Mouse (Mus musculus) C2C12 (cell line): Measurements from ENCODE around the gene Nkapl. TPM values are rescaled to one million over a fixed set of nuclear protein-coding genes. Genes with fewer than 3 reads are reported as not detected.

Experiments
- H3K27me3 ChIP-seq: one replicate; pipeline ENCODE4 v1.6.1; 2011; ENCODE audit not compliant: control insufficient read depth, insufficient read depth, insufficient read length
- H3K36me3 ChIP-seq: one replicate; pipeline ENCODE4 v1.6.1; 2011; ENCODE audit not compliant: control insufficient read depth, insufficient read depth
- H3K4me3 ChIP-seq: one replicate; pipeline ENCODE4 v1.5.1; 2011; ENCODE audit warnings: mild to moderate bottlenecking, control low read depth; ENCODE audit not compliant: poor library complexity, insufficient read depth, severe bottlenecking
- H3K79me2 ChIP-seq: one replicate; pipeline ENCODE4 v1.6.1; 2011; ENCODE audit not compliant: control insufficient read depth, insufficient read depth
- H3K79me3 ChIP-seq: one replicate; pipeline ENCODE4 v1.6.1; 2011; ENCODE audit warnings: low read depth, control low read depth
- H3ac ChIP-seq: one replicate; pipeline ENCODE3; 2011; ENCODE audit warnings: low read depth; ENCODE audit not compliant: control insufficient read depth, insufficient read length
- CEBPB ChIP-seq: IDR thresholded peaks from one replicate; pipeline ENCODE4 v1.6.1; 2011; ENCODE audit warnings: low read depth, mild to moderate bottlenecking, control low read depth, moderate library complexity
- CTCF ChIP-seq: IDR thresholded peaks from one replicate; pipeline ENCODE4 v1.5.1; 2011; ENCODE audit not compliant: control insufficient read depth, insufficient read depth, insufficient read length
- FOSL1 ChIP-seq: IDR thresholded peaks from one replicate; pipeline ENCODE4 v1.8.0; 2011; ENCODE audit warnings: mild to moderate bottlenecking, low read length; ENCODE audit not compliant: poor library complexity, insufficient read depth, severe bottlenecking
- MAX ChIP-seq: IDR thresholded peaks from one replicate; pipeline ENCODE4 v1.6.1; 2011; ENCODE audit warnings: mild to moderate bottlenecking, control low read depth
- MYOD1 ChIP-seq: IDR thresholded peaks from one replicate; pipeline ENCODE4 v1.6.1; 2011; ENCODE audit warnings: low read depth; ENCODE audit not compliant: control insufficient read depth, insufficient read length
- MYOG ChIP-seq: IDR thresholded peaks from one replicate; pipeline ENCODE4 v1.6.1; 2011; ENCODE audit not compliant: control insufficient read depth, insufficient read length; ENCODE audit errors: extremely low read depth
- USF1 ChIP-seq: IDR thresholded peaks from one replicate; pipeline ENCODE4 v1.6.1; 2011; ENCODE audit warnings: low read depth, mild to moderate bottlenecking, control low read depth, moderate library complexity
- polyA plus RNA-seq: library from polyadenylated mRNA; unstranded; fragments of >200 nt; fragmentation: generic; extraction: Trizol; gene quantifications from one replicate; pipeline ENCODE4 v1.2.1, GENCODE M21; 2012; ENCODE audit warnings: missing spikeins

Nkapl gene
- polyA plus RNA-seq, 1 experiment: 0.02 TPM

GRCm38 (mm10) chr13:21456347-21456746 is 12.0 kb downstream of the Nkapl start:
- TF ChIP-seq MYOD1: no peak
- TF ChIP-seq FOSL1: no peak
- TF ChIP-seq USF1: no peak
- TF ChIP-seq CEBPB: no peak
- TF ChIP-seq MYOG: no peak
- TF ChIP-seq CTCF: no peak
- TF ChIP-seq MAX: no peak
- no peak overlapping the region for H3ac ChIP-seq
- no peaks in the 10 kb centered on the region for H3K36me3 ChIP-seq

GRCm38 (mm10) chr13:21454133-21454532 is 14.2 kb downstream of the Nkapl start:
- H3ac ChIP-seq: no peak overlapping the region
- TF ChIP-seq MYOG (no peak), FOSL1 (no peak), MYOD1 (no peak), USF1 (no peak), MAX (no peak), CEBPB (no peak), CTCF (no peak)
- H3K27me3 ChIP-seq: no peaks in the 10 kb centered on the region
- H3K4me3 ChIP-seq: no peak overlapping the region
- H3K79me2 ChIP-seq: peaks cover 40% of the 10 kb centered on the region
- peaks cover 3% of the 10 kb centered on the region for H3K36me3 ChIP-seq
- H3K79me3 ChIP-seq: peaks cover 28% of the 10 kb centered on the region

More at GRCm38 (mm10) chr13:21456347-21456746, 12.0 kb downstream of the Nkapl start:
- Histone ChIP-seq H3K27me3 (no peaks in the 10 kb centered on the region), H3K79me3 (peaks cover 17% of the 10 kb centered on the region), H3K4me3 (no peak overlapping the region), H3K79me2 (peaks cover 22% of the 10 kb centered on the region)

GRCm38 (mm10) chr13:21453449-21453848 is 14.9 kb downstream of the Nkapl start, which contains the start of gene Zscan26:
Zscan26 (minus strand) TSS chr13:21453730.
- TF ChIP-seq MYOG: no peak
- TF ChIP-seq MAX: no peak
- no peak for TF ChIP-seq CTCF
- no peak for TF ChIP-seq FOSL1
- Histone ChIP-seq H3K79me2 (peaks cover 40% of the 10 kb centered on the region), H3K36me3 (peaks cover 9% of the 10 kb centered on the region), H3K4me3 (peak within 1 kb of the TSS; percentile 50), H3K79me3 (peaks cover 28% of the 10 kb centered on the region), H3ac (peak within 1 kb of the TSS; percentile 75), H3K27me3 (no peaks in the 10 kb centered on the region)

- H3K36me3 ChIP-seq: peaks cover 11% of the 10 kb centered on the region
- H3K79me2 ChIP-seq: peaks cover 40% of the 10 kb centered on the region
- H3K27me3 ChIP-seq: no peaks in the 10 kb centered on the region
- H3K79me3 ChIP-seq: peaks cover 28% of the 10 kb centered on the region
- TF ChIP-seq MYOG: no peak
- TF ChIP-seq CTCF: no peak
- TF ChIP-seq USF1: no peak
- no peak for TF ChIP-seq MYOD1
- no peak for TF ChIP-seq MAX
- TF ChIP-seq FOSL1: no peak
- TF ChIP-seq CEBPB: no peak
- H3ac ChIP-seq: peak overlapping the region; percentile 75
- peak overlapping the region; percentile 50 for H3K4me3 ChIP-seq
These were observed 15.3 kb downstream of the Nkapl start for GRCm38 (mm10) chr13:21453042-21453441.

GRCm38 (mm10) chr13:21447856-21448614 is 20.3 kb downstream of the Nkapl start:
- peaks cover 52% of the 10 kb centered on the region for H3K36me3 ChIP-seq
- H3K4me3 ChIP-seq: no peak overlapping the region
- H3K27me3 ChIP-seq: no peaks in the 10 kb centered on the region
- peaks cover 35% of the 10 kb centered on the region for H3K79me2 ChIP-seq
- peaks cover 25% of the 10 kb centered on the region for H3K79me3 ChIP-seq
- TF ChIP-seq MYOG (no peak), MYOD1 (no peak), CTCF (no peak), CEBPB (no peak), MAX (no peak), FOSL1 (no peak)
- H3ac ChIP-seq: no peak overlapping the region

GRCm38 (mm10) chr13:21446796-21447195 is 21.5 kb downstream of the Nkapl start:
- Histone ChIP-seq H3K79me3 (peaks cover 14% of the 10 kb centered on the region), H3K36me3 (peaks cover 52% of the 10 kb centered on the region)
- TF ChIP-seq MYOD1: no peak

More at GRCm38 (mm10) chr13:21446796-21447195, 21.5 kb downstream of the Nkapl start:
- H3K27me3 ChIP-seq: no peaks in the 10 kb centered on the region
- peaks cover 23% of the 10 kb centered on the region for H3K79me2 ChIP-seq
- H3K4me3 ChIP-seq: no peak overlapping the region
- H3ac ChIP-seq: no peak overlapping the region
